Mouse (Mus musculus) T-helper 17 cell (primary cell): Measurements from ENCODE around the gene Tbc1d22a.

ENCODE experiments used
- in situ Hi-C, 2 experiments: fragments of 300-600 bp; cut with MboI, MseI; formaldehyde crosslinking; loops; 1 replicate in 1 of 2; 2 replicates in 1 of 2; pipeline ENCODE4 v1.15.1; 2025; ENCODE audit warnings: high pct_unique_total_duplicates in 2 of 2

Tbc1d22a gene

DNA sequence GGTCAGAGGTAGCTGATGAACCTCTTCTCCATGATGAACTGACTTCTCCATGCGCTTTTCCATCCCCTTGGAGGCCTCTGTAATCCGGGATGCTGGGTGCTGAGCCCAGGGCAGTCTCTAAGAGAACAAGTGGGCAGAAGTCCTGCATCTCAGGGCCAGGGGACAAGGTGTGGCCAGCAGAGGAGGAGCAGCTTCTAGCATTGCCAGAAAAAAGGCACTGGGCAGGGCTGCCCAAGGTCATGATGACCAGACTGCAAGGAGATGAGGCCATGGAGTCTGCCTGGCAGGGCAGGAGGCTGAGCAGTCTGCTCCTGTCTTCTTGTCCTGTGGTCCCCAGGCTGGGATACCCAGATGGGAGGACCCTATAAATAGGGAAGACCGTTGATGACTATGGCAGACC lies 220.0 kb downstream of the Tbc1d22a start:
- in situ Hi-C loops: loop anchor here in 1 of 2 experiments (5.0 kb wide), 1 partner anchor 703 kb away; no protein-coding TSS in a partner anchor

GRCm38 (mm10) chr15:86437346-86437745 lies 223.1 kb downstream of the Tbc1d22a start:
- in situ Hi-C loops: no loop called here

GRCm38 (mm10) chr15:86439015-86439796 lies 224.9 kb downstream of the Tbc1d22a start:
- in situ Hi-C loops: no loop called here

- in situ Hi-C loops: no loop called here
Measured at GRCm38 (mm10) chr15:86444271-86444670, 230.0 kb downstream of the Tbc1d22a start.

DNA sequence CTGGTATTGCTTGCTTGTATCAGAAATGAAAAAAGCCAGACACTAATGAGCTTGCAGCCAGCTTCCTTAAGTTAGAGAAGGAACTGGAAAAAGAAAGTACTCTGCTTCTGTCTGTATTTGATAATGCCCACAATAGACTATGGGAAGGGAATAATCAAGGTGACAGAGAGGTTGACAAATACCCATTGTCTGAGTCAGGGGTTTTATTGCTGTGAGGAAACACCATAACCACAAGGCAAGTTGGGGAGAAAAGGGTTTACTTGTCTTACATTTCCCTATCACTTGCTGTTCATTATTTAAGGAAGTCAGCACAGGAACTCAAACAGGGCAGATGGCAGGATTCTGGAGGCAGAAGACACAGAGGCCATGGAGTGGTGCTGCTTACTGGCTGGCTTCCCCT lies 231.8 kb downstream of the Tbc1d22a start:
- in situ Hi-C loops: no loop called here

- in situ Hi-C loops: no loop called here
Measured at GRCm38 (mm10) chr15:86447251-86447650, 233.0 kb downstream of the Tbc1d22a start.

GRCm38 (mm10) chr15:86449236-86449635 lies 235.0 kb downstream of the Tbc1d22a start:
- in situ Hi-C loops: no loop called here

GRCm38 (mm10) chr15:86449794-86450193 lies 235.5 kb downstream of the Tbc1d22a start:
- in situ Hi-C loops: no loop called here

DNA sequence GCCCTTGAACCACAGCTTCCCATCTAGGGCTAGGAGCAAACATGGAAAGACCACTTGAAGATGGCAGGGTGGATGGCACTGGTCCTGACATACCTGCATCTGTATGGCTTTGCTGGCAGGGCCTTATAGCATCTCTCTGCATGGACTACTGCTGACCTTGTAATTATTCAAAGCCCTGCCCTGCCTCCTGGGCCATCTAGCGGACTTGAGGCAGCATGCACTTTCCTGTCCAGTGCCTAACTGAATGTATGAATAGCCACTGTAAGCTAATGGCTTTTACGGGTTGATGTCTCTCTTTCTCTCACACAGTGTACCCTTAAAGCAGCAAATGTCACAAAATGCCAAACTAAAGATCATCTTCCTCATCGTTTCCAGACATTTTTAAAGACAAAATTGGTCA lies 245.2 kb downstream of the Tbc1d22a start:
- in situ Hi-C loops: no loop called here

GRCm38 (mm10) chr15:86462636-86463035 lies 248.4 kb downstream of the Tbc1d22a start:
- in situ Hi-C loops: no loop called here

DNA sequence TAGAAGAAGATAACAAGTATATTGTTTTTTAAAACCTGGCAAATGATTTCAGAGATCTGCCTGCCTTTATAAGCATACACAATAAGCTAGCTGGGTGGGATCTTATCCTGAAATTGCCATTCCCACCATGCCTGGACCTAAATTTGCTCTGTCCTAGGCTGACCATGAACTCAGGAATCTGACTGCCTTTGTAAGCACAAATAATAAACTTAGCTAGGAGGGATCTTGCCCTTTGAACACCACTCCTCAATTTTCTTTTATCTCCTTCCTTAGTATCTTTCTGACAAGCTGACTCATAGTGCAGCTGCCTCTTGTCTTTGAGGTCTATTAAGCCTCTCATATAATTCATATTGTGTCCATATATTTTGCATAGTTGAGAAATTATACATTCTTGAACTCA lies 253.8 kb downstream of the Tbc1d22a start:
- in situ Hi-C loops: no loop called here

GRCm38 (mm10) chr15:86471136-86471535 lies 256.9 kb downstream of the Tbc1d22a start:
- in situ Hi-C loops: loop anchor here in 1 of 2 experiments (10.0 kb wide), 1 partner anchor 1986 kb away; no protein-coding TSS in a partner anchor

DNA sequence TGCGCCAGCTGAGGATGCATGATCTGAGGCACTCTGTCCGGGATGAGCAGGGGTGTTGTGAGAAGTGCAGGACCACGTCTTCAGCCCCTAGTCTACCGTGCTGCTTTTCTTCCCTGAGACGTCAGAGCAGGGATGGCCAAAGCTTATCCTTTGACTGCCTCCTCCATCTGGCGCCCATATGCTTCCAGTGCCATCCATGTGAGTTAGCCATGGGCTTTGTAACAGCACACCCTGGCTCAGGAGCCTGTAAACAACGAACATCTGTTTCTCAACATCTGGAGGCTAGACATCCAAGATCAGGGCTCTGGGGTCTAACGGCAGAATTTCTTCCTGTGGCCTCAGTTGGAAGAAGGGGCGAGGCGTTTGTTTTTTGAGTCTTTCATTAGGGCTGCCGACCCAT lies 259.2 kb downstream of the Tbc1d22a start:
- in situ Hi-C loops: loop anchor here in 1 of 2 experiments (10.0 kb wide), 1 partner anchor 1989 kb away; no protein-coding TSS in a partner anchor

GRCm38 (mm10) chr15:86474951-86475350 lies 260.7 kb downstream of the Tbc1d22a start:
- in situ Hi-C loops: loop anchor here in 1 of 2 experiments (10.0 kb wide), 1 partner anchor 1990 kb away; no protein-coding TSS in a partner anchor

DNA sequence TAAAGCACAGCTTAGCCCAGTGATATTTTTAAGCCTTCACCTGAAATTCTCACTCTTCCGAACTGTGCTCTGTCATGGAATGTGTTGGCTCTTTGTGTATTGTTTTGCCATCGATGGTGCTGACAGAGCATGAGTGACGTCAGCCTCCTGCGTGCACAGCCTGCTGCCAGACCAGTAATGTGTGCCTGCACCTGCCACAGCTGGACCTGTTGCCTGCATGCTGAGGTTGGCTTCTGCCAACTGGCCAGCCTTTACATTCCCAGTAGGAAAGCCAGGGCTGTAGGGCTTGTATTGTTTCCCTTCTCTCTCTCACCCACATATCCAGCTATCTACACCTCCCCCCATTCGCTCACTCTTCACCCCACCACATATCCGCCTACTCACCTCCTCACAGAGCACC lies 262.2 kb downstream of the Tbc1d22a start:
- in situ Hi-C loops: loop anchor here in 1 of 2 experiments (10.0 kb wide), 1 partner anchor 1992 kb away; no protein-coding TSS in a partner anchor

GRCm38 (mm10) chr15:86477032-86477431 lies 262.8 kb downstream of the Tbc1d22a start:
- in situ Hi-C loops: loop anchor here in 1 of 2 experiments (10.0 kb wide), 1 partner anchor 1992 kb away; no protein-coding TSS in a partner anchor

DNA sequence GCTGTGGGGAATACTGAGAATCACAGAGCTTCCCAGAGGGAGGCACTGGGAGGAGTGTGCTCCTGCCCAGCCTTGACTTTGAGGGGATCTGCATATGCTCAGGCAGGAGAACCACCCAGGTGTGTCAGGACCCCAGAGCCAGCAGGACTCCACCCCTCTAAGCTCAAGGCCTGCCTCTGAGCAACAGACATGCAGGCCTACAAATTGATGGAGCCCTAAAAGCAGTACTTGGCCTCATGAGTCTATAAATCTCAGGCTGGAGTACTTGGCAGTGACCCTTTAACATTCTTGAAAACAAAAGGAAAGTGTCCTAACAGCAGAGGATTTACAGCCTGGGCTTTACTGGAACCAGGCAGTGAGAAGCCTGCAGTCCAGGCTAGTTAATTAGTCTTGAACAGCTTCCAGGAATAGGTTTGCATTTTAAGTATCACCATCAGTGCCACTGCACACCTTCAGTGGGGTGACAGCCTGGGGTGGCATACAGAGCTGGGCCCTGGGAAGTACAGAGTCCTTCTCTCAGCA lies 263.3 kb downstream of the Tbc1d22a start:
- in situ Hi-C loops: loop anchor here in 1 of 2 experiments (10.0 kb wide), 1 partner anchor 1993 kb away; no protein-coding TSS in a partner anchor

DNA sequence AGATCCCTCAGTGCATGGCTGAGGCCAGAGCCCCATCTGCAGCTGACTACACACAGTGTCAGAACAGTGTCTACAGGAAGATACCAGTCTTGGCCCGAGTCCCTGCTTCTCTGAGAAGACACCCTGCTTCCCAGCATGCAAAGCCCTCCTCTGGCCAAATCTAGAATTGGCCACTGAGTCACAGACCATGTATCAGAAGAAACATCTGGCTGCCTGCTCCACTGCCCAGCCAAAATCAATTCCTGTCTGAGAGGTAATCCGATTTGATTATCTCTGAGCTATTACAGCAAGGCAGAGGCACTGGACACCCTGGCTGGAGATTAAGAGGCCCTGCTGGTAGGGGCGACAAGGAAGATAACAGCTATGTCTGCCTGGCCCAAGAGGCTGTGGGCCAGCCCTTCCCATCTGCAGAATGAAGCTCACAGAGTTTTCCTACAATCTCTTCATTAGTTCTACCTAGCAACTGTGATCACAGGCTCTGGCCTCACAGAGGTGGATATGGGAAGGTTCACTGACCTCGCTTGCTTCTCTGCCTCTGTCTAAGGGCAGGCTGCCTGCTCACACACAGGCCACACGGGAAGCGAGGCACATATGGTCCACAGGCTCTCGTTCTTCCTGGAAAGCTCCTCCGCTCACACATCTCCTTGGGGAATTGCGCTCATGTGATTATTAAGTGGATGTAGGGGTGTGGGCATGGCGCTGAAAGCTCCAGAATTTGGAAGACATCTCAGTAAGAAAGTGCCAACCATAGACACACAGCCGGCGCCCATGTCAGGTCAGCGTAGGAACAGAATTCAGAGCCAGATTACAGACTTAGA lies 264.6 kb downstream of the Tbc1d22a start:
- in situ Hi-C loops: loop anchor here in 1 of 2 experiments (10.0 kb wide), 1 partner anchor 1994 kb away; no protein-coding TSS in a partner anchor

GRCm38 (mm10) chr15:86482362-86482761 lies 268.1 kb downstream of the Tbc1d22a start:
- in situ Hi-C loops: no loop called here

GRCm38 (mm10) chr15:86485815-86486214 lies 271.6 kb downstream of the Tbc1d22a start:
- in situ Hi-C loops: no loop called here

- in situ Hi-C loops: no loop called here
Measured at GRCm38 (mm10) chr15:86487359-86487758, 273.1 kb downstream of the Tbc1d22a start.
